Mouse (Mus musculus) MEL (cell line): Measurements from ENCODE around the gene Uap1. TPM values are rescaled to one million over a fixed set of nuclear protein-coding genes. Genes with fewer than 3 reads are reported as not detected.

Experiments used
- DNase-seq: peaks from one replicate; pipeline ENCODE4 v3.0.0; 2011; ENCODE audit warnings: low read depth, low spot score
- H3K27ac ChIP-seq: 2 replicates; pipeline ENCODE4 v1.5.1; 2012; ENCODE audit warnings: low read depth, mild to moderate bottlenecking, control low read depth, low read length, moderate library complexity; ENCODE audit not compliant: control insufficient read depth
- H3K27me3 ChIP-seq, 2 experiments: fragments of 150-350 bp in 1 of 2; sonication (generic) in 1 of 2; 2 replicates each; pipeline ENCODE4 v1.6.1; 2012; ENCODE audit warnings: low read length in 2 of 2, mild to moderate bottlenecking in 2 of 2, improper control_type of control experiment in 1 of 2, moderate library complexity in 1 of 2; ENCODE audit not compliant: insufficient read depth in 2 of 2, control insufficient read depth in 1 of 2
- H3K36me3 ChIP-seq, 2 experiments: 2 replicates each; pipeline ENCODE4 v1.6.1; 2012 to 2014; ENCODE audit warnings: low read length in 2 of 2, improper control_type of control experiment in 1 of 2, inconsistent platforms in 1 of 2, mild to moderate bottlenecking in 1 of 2; ENCODE audit not compliant: insufficient read depth in 2 of 2, control insufficient read depth in 1 of 2
- H3K4me1 ChIP-seq, 2 experiments: fragments of 150-350 bp in 1 of 2; sonication (generic) in 1 of 2; 2 replicates each; pipeline ENCODE4 v1.6.1; 2012; ENCODE audit warnings: low read length in 2 of 2, improper control_type of control experiment in 1 of 2, mild to moderate bottlenecking in 1 of 2; ENCODE audit not compliant: insufficient read depth in 2 of 2, control insufficient read depth in 1 of 2
- H3K4me3 ChIP-seq, 2 experiments: fragments of 150-350 bp in 1 of 2; sonication (generic) in 1 of 2; 2 replicates each; pipeline ENCODE4 v1.5.1; 2012; ENCODE audit warnings: low read depth in 2 of 2, low read length in 2 of 2, mild to moderate bottlenecking in 2 of 2, moderate library complexity in 2 of 2, control low read depth in 1 of 2, improper control_type of control experiment in 1 of 2; ENCODE audit not compliant: control insufficient read depth in 1 of 2, insufficient read depth in 1 of 2
- H3K79me2 ChIP-seq: 2 replicates; pipeline ENCODE4 v1.6.1; 2012; ENCODE audit warnings: mild to moderate bottlenecking, low read length, moderate library complexity; ENCODE audit not compliant: control insufficient read depth, poor library complexity, insufficient read depth
- H3K9ac ChIP-seq: 2 replicates; pipeline ENCODE4 v1.6.1; 2012; ENCODE audit warnings: low read depth, mild to moderate bottlenecking, control low read depth, low read length, moderate library complexity; ENCODE audit not compliant: control insufficient read depth, poor library complexity, severe bottlenecking
- H3K9me3 ChIP-seq: fragments of 150-350 bp; sonication (generic); replicated peaks from 2 replicates; pipeline ENCODE4 v1.6.1; 2012; ENCODE audit warnings: mild to moderate bottlenecking, low read length, improper control_type of control experiment, moderate library complexity; ENCODE audit not compliant: insufficient read depth
- CTCF ChIP-seq, 3 experiments: IDR thresholded peaks in 2 of 3; conservative IDR thresholded peaks in 1 of 3; 2 replicates each; pipeline ENCODE4 v1.5.1; 2011 to 2012; ENCODE audit warnings: low read length in 3 of 3, low read depth in 2 of 3, mild to moderate bottlenecking in 2 of 3, improper control_type of control experiment in 1 of 3, inconsistent platforms in 1 of 3, mixed read lengths in 1 of 3, moderate library complexity in 1 of 3; ENCODE audit not compliant: control insufficient read depth in 1 of 3, insufficient read depth in 1 of 3, poor library complexity in 1 of 3, severe bottlenecking in 1 of 3
- ELF1 ChIP-seq: IDR thresholded peaks from 2 replicates; pipeline ENCODE4 v1.6.1; 2014; ENCODE audit warnings: low read depth, mild to moderate bottlenecking, inconsistent platforms, low read length, improper control_type of control experiment, moderate library complexity
- GATA1 ChIP-seq: IDR thresholded peaks from 2 replicates; pipeline ENCODE4 v1.6.1; 2011; ENCODE audit warnings: low read depth, low read length, improper control_type of control experiment
- JUND ChIP-seq: IDR thresholded peaks from 2 replicates; pipeline ENCODE4 v1.6.1; 2011; ENCODE audit warnings: low read depth, mild to moderate bottlenecking, improper control_type of control experiment, low read length
- KAT2A ChIP-seq: conservative IDR thresholded peaks from 2 replicates; pipeline ENCODE4 v1.6.1; 2012; ENCODE audit warnings: low read depth, low read length, improper control_type of control experiment, inconsistent platforms
- MAX ChIP-seq: IDR thresholded peaks from 2 replicates; pipeline ENCODE4 v1.6.1; 2011; ENCODE audit warnings: low read length, improper control_type of control experiment
- MAZ ChIP-seq: IDR thresholded peaks from 2 replicates; pipeline ENCODE4 v1.6.1; 2012; ENCODE audit warnings: low read depth, mild to moderate bottlenecking, inconsistent platforms, low read length, improper control_type of control experiment
- MYC ChIP-seq: IDR thresholded peaks from 2 replicates; pipeline ENCODE4 v1.6.1; 2011; ENCODE audit warnings: low read depth, mild to moderate bottlenecking, low read length, improper control_type of control experiment, moderate library complexity
- NELFE ChIP-seq: IDR thresholded peaks from 2 replicates; pipeline ENCODE4 v1.6.1; 2011; ENCODE audit warnings: low read depth, low read length, improper control_type of control experiment
- NRF1 ChIP-seq: IDR thresholded peaks from 2 replicates; pipeline ENCODE4 v1.6.1; 2014; ENCODE audit warnings: low read depth, mild to moderate bottlenecking, inconsistent platforms, low read length, improper control_type of control experiment, moderate library complexity; ENCODE audit not compliant: poor library complexity, insufficient read depth, severe bottlenecking
- POLR2A ChIP-seq, 2 experiments: IDR thresholded peaks; 2 replicates each; pipeline ENCODE4 v1.6.1; 2011 to 2012; ENCODE audit warnings: low read length in 2 of 2, mild to moderate bottlenecking in 2 of 2, control low read depth in 1 of 2, improper control_type of control experiment in 1 of 2, low read depth in 1 of 2, moderate library complexity in 1 of 2; ENCODE audit not compliant: control insufficient read depth in 1 of 2, insufficient read depth in 1 of 2, poor library complexity in 1 of 2
- POLR2AphosphoS5 ChIP-seq: IDR thresholded peaks from 2 replicates; pipeline ENCODE4 v1.6.1; 2012; ENCODE audit warnings: low read depth, borderline replicate concordance, mild to moderate bottlenecking, inconsistent platforms, low read length, moderate library complexity, mixed read lengths
- SIN3A ChIP-seq: IDR thresholded peaks from 2 replicates; pipeline ENCODE4 v1.6.1; 2012; ENCODE audit warnings: low read length, improper control_type of control experiment, inconsistent platforms
- SMC3 ChIP-seq: IDR thresholded peaks from 2 replicates; pipeline ENCODE4 v1.6.1; 2011; ENCODE audit warnings: low read depth, low read length, improper control_type of control experiment
- TAL1 ChIP-seq: IDR thresholded peaks from 2 replicates; pipeline ENCODE4 v1.6.1; 2012; ENCODE audit warnings: mild to moderate bottlenecking, inconsistent platforms, low read length, moderate library complexity, mixed read lengths
- TCF12 ChIP-seq: IDR thresholded peaks from 2 replicates; pipeline ENCODE4 v1.6.1; 2014; ENCODE audit warnings: low read depth, mild to moderate bottlenecking, inconsistent platforms, low read length, improper control_type of control experiment, moderate library complexity
- UBTF ChIP-seq: IDR thresholded peaks from 2 replicates; pipeline ENCODE4 v1.6.1; 2012; ENCODE audit warnings: low read depth, mild to moderate bottlenecking, inconsistent platforms, low read length, improper control_type of control experiment, moderate library complexity, borderline replicate concordance; ENCODE audit not compliant: insufficient read depth
- USF1 ChIP-seq: IDR thresholded peaks from 2 replicates; pipeline ENCODE4 v1.6.1; 2014; ENCODE audit warnings: low read depth, mild to moderate bottlenecking, inconsistent platforms, low read length, improper control_type of control experiment, moderate library complexity
- ZC3H11A ChIP-seq: IDR thresholded peaks from 2 replicates; pipeline ENCODE4 v1.6.1; 2012; ENCODE audit warnings: low read depth, mild to moderate bottlenecking, inconsistent platforms, low read length, improper control_type of control experiment
- ZKSCAN1 ChIP-seq: IDR thresholded peaks from 2 replicates; pipeline ENCODE4 v1.6.1; 2012; ENCODE audit warnings: low read depth, mild to moderate bottlenecking, inconsistent platforms, low read length, improper control_type of control experiment, moderate library complexity
- ZNF384 ChIP-seq: IDR thresholded peaks from 2 replicates; pipeline ENCODE4 v1.6.1; 2012; ENCODE audit warnings: low read depth, mild to moderate bottlenecking, inconsistent platforms, low read length, improper control_type of control experiment
- polyA plus RNA-seq, 2 experiments: library from polyadenylated mRNA; stranded (reverse) in 1 of 2; unstranded in 1 of 2; fragments of >175 nt in 1 of 2; fragments of >200 nt in 1 of 2; gene quantifications; 2 replicates each; pipeline versions ENCODE4 v1.2.1 to v1.2.4; 2012; ENCODE audit warnings: low replicate concordance in 2 of 2, low read depth in 1 of 2; ENCODE audit not compliant: insufficient read length in 2 of 2, insufficient read depth in 1 of 2, missing spikeins in 1 of 2
- total RNA-seq: library from RNA; depleted of rRNA; stranded (reverse); fragments of 300-350 nt; gene quantifications from 2 replicates; pipeline ENCODE4 v1.2.3, GENCODE M21; 2012

Gene Uap1
- total and polyA plus RNA-seq, 3 experiments = 74.5 to 80.8 TPM; not detected in 1

DNA sequence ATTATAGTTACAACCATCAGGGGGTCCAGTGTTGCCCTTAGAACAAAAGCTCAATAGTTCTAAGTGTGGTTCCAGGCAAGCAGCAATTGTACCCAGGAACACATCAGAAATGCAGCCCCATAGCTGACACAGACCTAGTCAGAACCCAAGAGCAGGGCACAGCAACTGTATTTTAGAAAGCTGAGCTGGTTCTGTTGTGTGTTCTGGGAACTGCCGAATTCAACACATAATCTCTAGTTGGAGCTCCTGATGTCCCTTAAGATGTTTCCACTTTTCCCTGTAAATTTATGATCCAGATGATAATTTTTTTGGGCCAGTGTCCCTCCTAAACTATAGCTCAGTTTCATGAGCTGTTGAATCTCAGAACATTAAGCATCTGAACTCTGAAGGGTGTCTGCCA is 17.2 kb upstream of the Uap1 start:
- DNase-seq = no peak
- Histone ChIP-seq H3K4me3 (no peak overlapping the region), H3K4me1 (no peaks in the 10 kb centered on the region), H3K36me3 (peaks cover 0 to 1% of the 10 kb centered on the region in 2 experiments; a peak in 1 of 4 replicates), H3K9ac (no peak overlapping the region), H3K27me3 (no peaks in the 10 kb centered on the region), H3K79me2 (no peaks in the 10 kb centered on the region), H3K9me3 (no peaks in the 10 kb centered on the region), H3K27ac (no peak overlapping the region)
- TF ChIP-seq MYC (no peak), NELFE (no peak), ZNF384 (no peak), MAX (no peak), ELF1 (no peak), SIN3A (no peak), GATA1 (no peak), JUND (no peak), MAZ (no peak), USF1 (no peak), UBTF (no peak), NRF1 (no peak), TCF12 (no peak), ZC3H11A (no peak), CTCF (IDR thresholded peaks at IDR 0.05 in 2 of 3, conservative IDR thresholded peaks at IDR 0.05 in 1 of 3; ENCODE audit: control insufficient read depth in 1 of 3, insufficient read depth in 1 of 3, low read depth in 2 of 3, low read length in 3 of 3, poor library complexity in 1 of 3, severe bottlenecking in 1 of 3) (no peak)

GRCm38 (mm10) chr1:170190225-170190624 is 15.5 kb upstream of the Uap1 start:
- no peaks in the 10 kb centered on the region for H3K27me3 ChIP-seq
- no peaks in the 10 kb centered on the region for H3K36me3 ChIP-seq
- no peak overlapping the region for H3K27ac ChIP-seq
- H3K79me2 ChIP-seq = no peaks in the 10 kb centered on the region
- DNase-seq = no peak
- H3K9me3 ChIP-seq = no peaks in the 10 kb centered on the region
- no peak overlapping the region for H3K4me3 ChIP-seq
- TF ChIP-seq POLR2AphosphoS5 (no peak), TAL1 (no peak), POLR2A (IDR thresholded peaks at IDR 0.05; ENCODE audit: control insufficient read depth in 1 of 2, insufficient read depth in 1 of 2, low read depth in 1 of 2, low read length in 2 of 2, poor library complexity in 1 of 2) (no peak), MAZ (no peak), SMC3 (no peak), UBTF (no peak), CTCF (IDR thresholded peaks at IDR 0.05 in 2 of 3, conservative IDR thresholded peaks at IDR 0.05 in 1 of 3; ENCODE audit: control insufficient read depth in 1 of 3, insufficient read depth in 1 of 3, low read depth in 2 of 3, low read length in 3 of 3, poor library complexity in 1 of 3, severe bottlenecking in 1 of 3) (no peak), KAT2A (no peak), ELF1 (no peak), ZKSCAN1 (no peak), ZNF384 (no peak)
- H3K4me1 ChIP-seq = no peaks in the 10 kb centered on the region
- H3K9ac ChIP-seq = no peak overlapping the region
